Mouse (Mus musculus): ENCODE measurements around the gene Supt16. TPM values are rescaled to one million over a fixed set of nuclear protein-coding genes. Genes with fewer than 3 reads are reported as not detected.

The Supt16 gene
- polyA plus RNA-seq, 1 experiment from 2014 or later, result 52.1 TPM

GRCm38 (mm10) chr14:52140577-52141444, 56.4 kb downstream of the Supt16 start:
- H3K4me1 ChIP-seq (replicated peaks; ENCODE audit: control insufficient read depth, insufficient read depth, low read length), result peaks cover 9% of the 10 kb centered on the region
- peak; percentile 47 for DNase-seq (ENCODE audit: low spot score)
- H3K27ac ChIP-seq (ENCODE audit: low read depth, low read length), result no peak overlapping the region
- H3K4me3 ChIP-seq (ENCODE audit: low read depth, low read length), result peak overlapping the region; percentile 32
- H3K9ac ChIP-seq (ENCODE audit: low read depth, low read length), result peak overlapping the region; percentile 50
- H3K4me2 ChIP-seq, result peak overlapping the region; percentile 67
- WGBS, result 27% methylated on average over 19 of the region's 19 CpGs
- no peaks in the 10 kb centered on the region for H3K9me3 ChIP-seq (ENCODE audit: control insufficient read depth, low read length)
- H3K27me3 ChIP-seq (replicated peaks; ENCODE audit: control insufficient read depth, insufficient read depth, low read length), result no peaks in the 10 kb centered on the region
- H3K36me3 ChIP-seq (ENCODE audit: control insufficient read depth, insufficient read depth, low read length), result no peaks in the 10 kb centered on the region
- peak; percentile 66 for ATAC-seq (replicated peaks; ENCODE audit: low FRiP score)

- no peaks in the 10 kb centered on the region for H3K27me3 ChIP-seq (replicated peaks; ENCODE audit: control insufficient read depth, insufficient read depth, low read length)
- no peak overlapping the region for H3K27ac ChIP-seq (ENCODE audit: low read depth, low read length)
- ATAC-seq (replicated peaks; ENCODE audit: low FRiP score) (no peak), DNase-seq (ENCODE audit: low spot score) (no peak)
- no peaks in the 10 kb centered on the region for H3K9me3 ChIP-seq (ENCODE audit: control insufficient read depth, low read length)
- H3K4me1 ChIP-seq (replicated peaks; ENCODE audit: control insufficient read depth, insufficient read depth, low read length), result no peaks in the 10 kb centered on the region
- no peak overlapping the region for H3K9ac ChIP-seq (ENCODE audit: low read depth, low read length)
- no peak overlapping the region for H3K4me2 ChIP-seq
- WGBS, result 76% methylated on average over 5 of the region's 5 CpGs
- no peaks in the 10 kb centered on the region for H3K36me3 ChIP-seq (ENCODE audit: control insufficient read depth, insufficient read depth, low read length)
- no peak overlapping the region for H3K4me3 ChIP-seq (ENCODE audit: low read depth, low read length)
These were observed 63.6 kb downstream of the Supt16 start for GRCm38 (mm10) chr14:52133584-52133983.

DNA sequence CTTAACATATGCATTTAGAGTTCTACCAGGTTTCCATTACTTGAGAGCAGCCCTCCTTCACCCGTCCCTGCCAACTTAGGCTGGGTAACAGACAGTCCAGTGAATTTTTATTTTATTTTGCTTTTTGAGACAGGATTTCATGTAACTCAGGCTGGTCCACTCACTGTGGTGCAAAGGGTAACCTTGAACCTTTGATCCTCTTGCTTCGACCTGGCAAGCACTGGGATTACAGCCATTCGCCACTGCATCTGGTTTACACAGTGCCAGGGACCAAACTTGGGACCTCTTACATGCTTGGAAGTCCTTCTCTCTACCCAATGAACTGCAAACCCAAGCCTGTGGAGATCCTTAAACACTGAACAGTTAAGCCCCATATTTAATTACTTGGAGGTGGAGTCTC, 72.6 kb downstream of the Supt16 start:
- DNase-seq (ENCODE audit: low spot score) (no peak), ATAC-seq (replicated peaks; ENCODE audit: low FRiP score) (no peak)
- WGBS, result 83% methylated on average over 3 of the region's 3 CpGs
- no peaks in the 10 kb centered on the region for H3K27me3 ChIP-seq (replicated peaks; ENCODE audit: control insufficient read depth, insufficient read depth, low read length)
- H3K9me3 ChIP-seq (ENCODE audit: control insufficient read depth, low read length), result no peaks in the 10 kb centered on the region
- no peak overlapping the region for H3K4me3 ChIP-seq (ENCODE audit: low read depth, low read length)
- no peaks in the 10 kb centered on the region for H3K36me3 ChIP-seq (ENCODE audit: control insufficient read depth, insufficient read depth, low read length)
- no peak overlapping the region for H3K4me2 ChIP-seq
- no peak overlapping the region for H3K27ac ChIP-seq (ENCODE audit: low read depth, low read length)
- H3K4me1 ChIP-seq (replicated peaks; ENCODE audit: control insufficient read depth, insufficient read depth, low read length), result no peaks in the 10 kb centered on the region
- no peak overlapping the region for H3K9ac ChIP-seq (ENCODE audit: low read depth, low read length)

DNA sequence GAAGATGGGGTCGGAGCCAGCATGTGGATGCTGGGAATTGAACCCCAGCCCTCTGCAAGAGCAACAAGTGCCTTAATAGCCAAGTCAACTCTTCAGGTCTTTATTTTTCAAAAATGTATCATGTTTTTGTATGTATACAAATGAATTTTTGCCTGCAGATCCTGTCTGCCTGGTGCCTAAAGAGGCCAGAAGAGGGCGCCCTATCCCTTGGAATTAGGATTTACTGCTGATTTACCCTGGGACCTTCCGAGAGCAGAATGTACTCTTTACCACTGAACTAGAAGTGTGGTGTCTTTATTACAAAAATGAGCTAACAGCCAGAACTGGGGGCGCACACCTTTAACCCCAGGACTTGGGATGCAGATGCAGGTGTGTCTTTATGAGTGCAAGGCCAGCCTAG, 73.3 kb downstream of the Supt16 start:
- no peak overlapping the region for H3K27ac ChIP-seq (ENCODE audit: low read depth, low read length)
- WGBS, result 23% methylated on average over 4 of the region's 4 CpGs
- DNase-seq (ENCODE audit: low spot score) (peak; percentile 66), ATAC-seq (replicated peaks; ENCODE audit: low FRiP score) (no peak)
- H3K9me3 ChIP-seq (ENCODE audit: control insufficient read depth, low read length), result no peaks in the 10 kb centered on the region
- H3K4me1 ChIP-seq (replicated peaks; ENCODE audit: control insufficient read depth, insufficient read depth, low read length), result no peaks in the 10 kb centered on the region
- H3K9ac ChIP-seq (ENCODE audit: low read depth, low read length), result no peak overlapping the region
- H3K4me2 ChIP-seq, result no peak overlapping the region
- H3K36me3 ChIP-seq (ENCODE audit: control insufficient read depth, insufficient read depth, low read length), result no peaks in the 10 kb centered on the region
- no peak overlapping the region for H3K4me3 ChIP-seq (ENCODE audit: low read depth, low read length)
- H3K27me3 ChIP-seq (replicated peaks; ENCODE audit: control insufficient read depth, insufficient read depth, low read length), result no peaks in the 10 kb centered on the region

DNA sequence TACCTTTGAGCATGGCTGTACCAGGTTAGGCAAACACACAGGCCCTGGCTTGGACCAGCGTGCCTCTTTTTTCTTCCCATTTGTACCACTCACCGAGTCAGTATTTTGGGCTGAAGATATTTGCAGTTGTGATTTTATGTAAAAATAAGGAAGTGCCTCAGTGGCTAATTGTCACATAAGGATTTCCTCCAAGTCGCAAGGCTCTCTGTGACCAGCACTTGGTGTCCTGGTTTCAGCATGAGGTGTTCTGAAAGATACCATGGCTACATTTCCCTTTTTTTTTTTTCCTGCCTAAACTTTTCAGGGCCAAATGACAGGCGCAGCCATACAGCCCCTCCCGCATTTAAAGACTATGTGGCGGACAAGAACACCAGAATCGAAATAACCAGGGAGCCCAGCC, 77.0 kb downstream of the Supt16 start:
- Histone ChIP-seq H3K4me3 (ENCODE audit: low read depth, low read length) (peak overlapping the region; percentile 59), H3K27me3 (replicated peaks; ENCODE audit: control insufficient read depth, insufficient read depth, low read length) (no peaks in the 10 kb centered on the region), H3K9ac (ENCODE audit: low read depth, low read length) (no peak overlapping the region), H3K4me1 (replicated peaks; ENCODE audit: control insufficient read depth, insufficient read depth, low read length) (peaks cover 7% of the 10 kb centered on the region; the same call in 1 of the 2 replicates), H3K27ac (ENCODE audit: low read depth, low read length) (no peak overlapping the region), H3K9me3 (ENCODE audit: control insufficient read depth, low read length) (no peaks in the 10 kb centered on the region), H3K4me2 (peak overlapping the region; percentile 96), H3K36me3 (ENCODE audit: control insufficient read depth, insufficient read depth, low read length) (no peaks in the 10 kb centered on the region)
- DNase-seq (ENCODE audit: low spot score) (no peak), ATAC-seq (replicated peaks; ENCODE audit: low FRiP score) (no peak)
- WGBS, result 47% methylated on average over 7 of the region's 7 CpGs

GRCm38 (mm10) chr14:52118823-52119608, 78.2 kb downstream of the Supt16 start:
- no peaks in the 10 kb centered on the region for H3K9me3 ChIP-seq (ENCODE audit: control insufficient read depth, low read length)
- ATAC-seq (replicated peaks; ENCODE audit: low FRiP score), result peak; percentile 81
- peak overlapping the region; percentile 75 for H3K9ac ChIP-seq (ENCODE audit: low read depth, low read length)
- peaks cover 7% of the 10 kb centered on the region; the same call in 1 of the 2 replicates for H3K4me1 ChIP-seq (replicated peaks; ENCODE audit: control insufficient read depth, insufficient read depth, low read length)
- H3K36me3 ChIP-seq (ENCODE audit: control insufficient read depth, insufficient read depth, low read length), result no peaks in the 10 kb centered on the region
- peak overlapping the region; percentile 45 for H3K27ac ChIP-seq (ENCODE audit: low read depth, low read length)
- WGBS, result 1% methylated on average over 38 of the region's 38 CpGs
- peak overlapping the region; percentile 96 for H3K4me2 ChIP-seq
- H3K4me3 ChIP-seq (ENCODE audit: low read depth, low read length), result peak overlapping the region; percentile 59
- DNase-seq (ENCODE audit: low spot score), result peak; percentile 78
- H3K27me3 ChIP-seq (replicated peaks; ENCODE audit: control insufficient read depth, insufficient read depth, low read length), result no peaks in the 10 kb centered on the region

DNA sequence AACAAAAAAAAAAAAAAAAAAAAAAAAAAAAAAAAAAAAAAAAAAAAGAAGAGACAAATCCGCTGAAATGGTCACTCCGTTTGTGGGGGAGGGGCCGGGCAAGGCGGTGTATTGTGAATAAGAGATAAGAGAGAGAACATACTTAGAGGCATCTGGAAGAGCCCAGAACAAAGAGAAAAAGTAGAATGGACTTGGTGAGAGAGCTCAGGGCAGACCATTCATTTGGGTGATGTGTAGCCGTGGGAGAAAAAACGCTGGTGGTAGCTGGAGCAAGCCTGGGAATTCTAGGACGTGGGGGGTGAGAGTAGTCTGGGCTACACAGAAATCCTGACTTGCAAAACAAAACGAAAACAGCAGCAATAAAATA, 78.8 kb downstream of the Supt16 start:
- DNase-seq (ENCODE audit: low spot score), result peak; percentile 61
- Histone ChIP-seq H3K4me1 (replicated peaks; ENCODE audit: control insufficient read depth, insufficient read depth, low read length) (peaks cover 7% of the 10 kb centered on the region; the same call in 1 of the 2 replicates), H3K9me3 (ENCODE audit: control insufficient read depth, low read length) (no peaks in the 10 kb centered on the region), H3K27me3 (replicated peaks; ENCODE audit: control insufficient read depth, insufficient read depth, low read length) (no peaks in the 10 kb centered on the region), H3K27ac (ENCODE audit: low read depth, low read length) (peak overlapping the region; percentile 45), H3K4me3 (ENCODE audit: low read depth, low read length) (peak overlapping the region; percentile 59), H3K4me2 (peak overlapping the region; percentile 96), H3K9ac (ENCODE audit: low read depth, low read length) (peak overlapping the region; percentile 75; the same call in 1 of the 2 replicates), H3K36me3 (ENCODE audit: control insufficient read depth, insufficient read depth, low read length) (no peaks in the 10 kb centered on the region)
- 15% methylated on average over 8 of the region's 8 CpGs for WGBS
- peak; percentile 71 for ATAC-seq (replicated peaks; ENCODE audit: low FRiP score)

DNA sequence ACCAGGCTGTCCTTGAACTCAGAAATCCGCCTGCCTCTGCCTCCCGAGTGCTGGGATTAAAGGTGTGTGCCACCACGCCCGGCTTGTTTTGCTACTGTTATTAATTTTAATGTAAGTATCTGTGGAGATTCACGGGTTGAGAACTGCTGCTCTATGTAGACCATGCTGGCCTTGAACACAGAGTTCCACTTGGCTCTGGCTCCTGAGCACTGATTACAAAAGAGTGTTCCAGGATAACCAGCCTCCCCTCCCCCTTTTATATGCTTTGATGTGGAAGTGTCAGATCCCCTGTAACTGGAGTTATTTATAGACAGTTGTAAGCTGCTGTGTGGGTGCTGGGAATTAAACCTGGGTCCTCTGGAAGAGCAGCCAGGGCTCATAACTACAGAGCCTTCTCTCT, 80.0 kb downstream of the Supt16 start:
- no peak for ATAC-seq (replicated peaks; ENCODE audit: low FRiP score)
- DNase-seq (ENCODE audit: low spot score), result no peak
- 88% methylated on average over 5 of the region's 5 CpGs for WGBS

More for the DNA sequence above, 80.0 kb downstream of the Supt16 start:
- no peak overlapping the region for H3K27ac ChIP-seq (ENCODE audit: low read depth, low read length)
- no peaks in the 10 kb centered on the region for H3K9me3 ChIP-seq (ENCODE audit: control insufficient read depth, low read length)
- H3K4me3 ChIP-seq (ENCODE audit: low read depth, low read length), result no peak overlapping the region
- no peaks in the 10 kb centered on the region for H3K36me3 ChIP-seq (ENCODE audit: control insufficient read depth, insufficient read depth, low read length)
- peaks cover 7% of the 10 kb centered on the region; the same call in 1 of the 2 replicates for H3K4me1 ChIP-seq (replicated peaks; ENCODE audit: control insufficient read depth, insufficient read depth, low read length)
- no peak overlapping the region for H3K4me2 ChIP-seq
- no peak overlapping the region for H3K9ac ChIP-seq (ENCODE audit: low read depth, low read length)
- no peaks in the 10 kb centered on the region for H3K27me3 ChIP-seq (replicated peaks; ENCODE audit: control insufficient read depth, insufficient read depth, low read length)
